Mouse (Mus musculus) urinary bladder, postnatal 25 days (tissue): Measurements from ENCODE around the gene Galnt6.
"Not testable (repeated sequence)": the region's sequence is repeated elsewhere in the genome, so short reads cannot be mapped to it uniquely, and the experiment has no call there.

Experiments used
- DNase-seq: peaks from one replicate; pipeline ENCODE4 v3.0.0; 2022; ENCODE audit warnings: low spot score

Galnt6 gene

DNA sequence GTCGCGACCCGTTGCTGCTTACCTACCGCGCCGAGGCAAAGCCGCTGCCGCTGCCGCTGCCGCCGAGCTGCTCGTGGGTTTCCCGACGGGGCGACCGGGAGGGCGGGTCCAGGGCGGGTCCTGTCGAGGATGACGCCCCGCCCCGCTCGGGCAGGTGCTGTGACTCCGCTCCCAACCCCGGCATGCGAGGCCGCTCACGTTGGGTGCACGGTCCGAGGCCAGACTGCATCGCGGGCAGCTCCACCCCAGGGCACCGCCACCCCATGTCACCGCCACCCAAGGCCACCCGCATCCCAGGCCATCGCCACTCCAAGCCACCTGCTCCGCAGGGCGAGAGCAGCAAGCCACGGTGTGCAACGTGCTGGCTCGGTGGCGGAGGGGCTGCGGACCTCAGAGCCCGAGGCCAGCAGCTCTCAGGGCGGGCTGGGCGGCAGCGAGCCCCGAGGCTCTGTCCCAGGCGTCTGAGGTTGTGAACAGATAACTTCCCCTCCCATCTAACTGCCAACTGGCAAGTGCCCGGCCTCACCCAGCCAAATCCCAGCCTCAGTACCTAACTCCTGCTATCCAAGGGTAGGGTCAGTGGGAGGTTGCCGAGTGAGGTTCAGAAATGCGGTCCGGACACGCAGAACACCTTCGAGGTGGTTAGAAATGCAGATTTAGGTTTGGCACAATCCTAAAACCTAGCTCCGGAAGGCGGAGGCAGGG is at the start of gene Galnt6:
Gene Galnt6, minus strand, starts transcription at position 96 of the 705 bp plus-strand sequence.
- peak; percentile 32 for DNase-seq

DNA sequence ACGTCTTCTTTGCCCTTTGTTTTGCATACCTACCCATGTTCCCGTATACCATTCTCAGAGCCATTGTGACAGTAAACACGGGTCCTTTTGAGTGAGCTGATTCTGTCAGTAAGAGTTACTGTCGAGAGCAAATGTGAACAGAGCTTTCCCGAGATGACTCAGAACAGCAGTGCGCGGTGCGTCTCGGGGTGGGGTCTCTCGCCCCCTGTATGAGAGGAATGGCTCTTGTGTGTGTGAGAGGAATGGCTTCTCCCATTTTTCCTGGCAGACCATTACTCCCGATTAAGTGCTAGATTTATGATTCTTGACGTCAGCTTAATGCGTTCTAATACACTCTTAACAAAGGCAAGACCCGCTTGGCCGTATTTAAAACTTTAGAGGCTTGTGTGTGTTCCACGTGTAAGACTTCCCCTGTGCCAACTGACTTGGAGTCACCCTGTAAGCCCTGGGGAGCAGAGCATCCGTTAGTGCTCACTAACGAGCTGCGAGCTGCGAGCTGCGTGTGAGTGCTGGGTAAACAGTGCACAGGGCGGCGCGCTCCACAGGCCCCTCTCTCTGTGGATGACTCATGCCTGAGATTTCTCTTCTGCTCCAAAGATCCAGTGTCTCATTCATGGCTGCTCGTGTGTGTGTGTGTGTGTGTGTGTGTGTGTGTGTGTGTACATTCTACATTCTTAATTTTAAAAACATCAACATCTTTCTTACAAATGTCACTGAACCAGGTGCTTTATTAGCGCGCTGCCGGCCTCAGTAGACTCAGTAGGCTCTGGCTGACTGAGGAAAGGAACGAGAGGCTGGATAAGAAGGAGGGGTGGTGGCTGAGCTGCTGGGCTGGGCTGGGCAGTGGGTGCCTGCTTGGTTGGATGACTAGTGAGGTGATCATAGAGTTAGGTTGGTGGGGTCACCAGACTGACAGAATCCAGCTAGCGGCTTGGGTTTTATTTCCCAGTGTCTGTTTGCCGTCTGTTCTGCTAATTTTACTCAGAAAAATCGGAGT is 48.1 kb upstream of the Galnt6 start:
- peak; percentile 45 for DNase-seq

- no peak for DNase-seq
Measured at GRCm38 (mm10) chr15:100776424-100776823, 47.2 kb upstream of the Galnt6 start.

DNA sequence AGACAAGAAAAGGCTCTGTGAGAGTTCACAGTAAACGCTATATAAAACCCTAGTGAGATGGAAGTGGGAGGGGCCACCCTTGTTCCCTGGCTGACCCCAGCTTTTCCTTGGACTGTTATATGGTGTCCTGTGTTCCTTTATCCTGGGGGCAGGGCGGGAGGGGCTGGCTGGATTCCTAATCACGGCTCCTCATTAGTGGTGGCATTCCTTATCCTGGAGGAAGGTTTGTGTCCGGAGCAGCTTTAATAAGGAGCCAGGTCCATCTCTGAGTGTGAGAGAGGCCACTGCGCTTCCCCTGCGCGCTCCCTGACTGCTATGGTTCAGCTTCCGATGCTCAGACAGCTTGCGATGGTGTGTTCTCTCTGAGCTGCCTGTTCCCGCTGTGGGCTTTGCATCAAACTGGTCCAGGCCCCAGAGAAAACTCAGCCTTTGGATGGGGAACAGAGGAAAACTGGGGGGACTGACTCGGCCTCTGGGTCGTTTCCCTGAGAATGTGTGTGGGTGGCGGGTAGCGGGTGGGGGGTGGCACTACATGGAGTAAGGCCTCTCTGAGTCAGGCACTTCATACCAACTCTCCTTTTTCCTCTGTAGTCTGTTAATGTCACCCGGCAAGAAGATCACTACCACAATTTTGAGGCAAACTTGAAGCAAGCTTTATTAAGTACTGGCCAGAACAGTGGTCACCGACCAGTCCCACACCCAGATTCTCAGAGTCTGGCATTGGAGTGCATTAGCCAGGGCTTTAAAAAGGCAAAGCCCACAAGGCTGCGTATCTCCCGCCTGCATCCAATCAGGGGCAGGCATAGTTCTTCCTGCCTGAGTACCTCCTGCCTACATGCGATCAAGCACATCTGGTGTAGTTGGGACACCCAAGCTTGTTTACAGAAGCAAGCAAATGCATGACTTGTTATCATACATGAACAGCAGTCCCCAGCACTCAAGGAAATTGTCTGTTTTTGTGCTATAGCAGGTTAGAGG is 46.3 kb upstream of the Galnt6 start:
- DNase-seq = no peak

GRCm38 (mm10) chr15:100773859-100774258 is 44.7 kb upstream of the Galnt6 start:
- DNase-seq = not testable (repeated sequence)

DNA sequence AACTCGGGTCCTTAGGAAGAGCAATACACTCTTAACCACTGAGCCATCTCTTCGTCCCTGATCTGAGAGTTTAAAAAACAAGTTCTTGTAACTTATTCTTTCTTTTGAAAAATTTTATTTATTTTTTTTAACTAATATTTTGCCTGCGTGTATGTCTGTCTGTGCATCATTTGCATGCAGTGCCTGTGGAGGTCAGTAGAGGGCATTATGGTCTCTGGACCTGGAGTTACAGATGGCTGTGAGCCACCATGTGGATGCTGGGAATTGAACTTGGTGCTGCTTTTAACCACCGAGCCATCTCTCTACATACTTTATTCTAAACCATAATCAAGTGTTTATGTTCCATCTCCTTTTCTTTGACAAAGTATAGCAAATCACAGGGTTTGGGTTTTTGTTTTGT is 43.5 kb upstream of the Galnt6 start:
- DNase-seq = no peak

- no peak for DNase-seq
Measured at GRCm38 (mm10) chr15:100770338-100770737, 41.2 kb upstream of the Galnt6 start.

- not testable (repeated sequence) for DNase-seq
Measured at GRCm38 (mm10) chr15:100769023-100769422, 39.8 kb upstream of the Galnt6 start.

GRCm38 (mm10) chr15:100767851-100768250 is 38.7 kb upstream of the Galnt6 start:
- DNase-seq = no peak

DNA sequence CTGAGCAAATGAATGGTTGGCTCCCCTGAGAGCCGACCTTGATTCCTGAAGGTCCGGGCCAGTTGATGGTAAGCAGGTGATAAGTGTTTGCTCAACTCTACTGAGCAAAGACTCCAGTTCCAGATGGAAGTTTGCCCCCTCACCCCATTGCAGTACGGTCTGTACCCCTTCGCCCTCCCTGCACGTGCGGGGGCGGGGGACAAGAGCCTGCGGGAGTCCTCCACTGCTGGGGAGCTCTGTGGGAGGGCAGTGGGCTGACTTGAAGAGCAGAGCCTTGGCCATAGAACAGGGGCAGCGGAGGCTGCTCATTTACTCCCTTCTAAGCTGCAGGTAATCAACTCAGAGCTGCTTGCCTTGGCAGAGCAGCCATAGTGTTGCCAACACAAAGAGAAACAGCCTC is 37.6 kb upstream of the Galnt6 start:
- no peak for DNase-seq

DNA sequence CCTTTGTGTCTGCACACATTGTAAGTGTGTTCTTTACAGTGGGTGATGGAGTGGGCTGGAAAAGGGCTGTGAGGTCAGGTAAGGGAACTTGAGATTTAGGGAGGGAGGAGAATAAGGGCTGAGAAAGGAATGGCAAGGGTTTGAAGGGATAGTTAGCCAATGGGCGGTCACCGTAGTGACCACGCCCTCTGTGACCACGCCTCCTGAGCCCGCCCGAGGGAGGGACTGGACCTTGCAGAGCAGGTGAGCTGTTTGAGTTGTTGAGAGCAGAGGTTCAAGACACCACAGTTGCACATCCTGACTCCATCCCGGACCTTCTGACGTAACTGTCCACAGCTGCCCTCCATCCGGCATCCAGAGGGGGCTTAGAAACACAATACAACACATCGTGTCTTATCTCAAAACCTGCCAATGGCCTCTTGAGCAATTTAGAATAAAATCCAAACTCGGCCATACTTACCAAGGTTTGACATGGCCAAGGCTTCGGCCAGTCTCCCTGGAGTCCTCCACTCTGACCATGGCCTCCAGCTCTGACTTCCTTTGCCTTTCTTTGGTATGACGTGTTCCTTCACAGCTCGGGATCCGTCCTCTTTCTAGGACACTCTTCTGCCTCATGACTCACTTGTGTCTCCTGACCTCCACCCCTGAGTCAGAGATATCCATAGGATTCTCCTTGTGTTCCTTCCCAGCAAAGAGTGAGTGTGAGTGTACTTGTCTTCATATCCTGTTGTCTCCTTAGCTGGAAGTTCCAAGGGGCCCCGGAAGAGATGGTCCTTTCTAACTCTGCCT is 35.2 kb upstream of the Galnt6 start:
- no peak for DNase-seq

- no peak for DNase-seq
Measured at GRCm38 (mm10) chr15:100762649-100763048, 33.5 kb upstream of the Galnt6 start.

DNA sequence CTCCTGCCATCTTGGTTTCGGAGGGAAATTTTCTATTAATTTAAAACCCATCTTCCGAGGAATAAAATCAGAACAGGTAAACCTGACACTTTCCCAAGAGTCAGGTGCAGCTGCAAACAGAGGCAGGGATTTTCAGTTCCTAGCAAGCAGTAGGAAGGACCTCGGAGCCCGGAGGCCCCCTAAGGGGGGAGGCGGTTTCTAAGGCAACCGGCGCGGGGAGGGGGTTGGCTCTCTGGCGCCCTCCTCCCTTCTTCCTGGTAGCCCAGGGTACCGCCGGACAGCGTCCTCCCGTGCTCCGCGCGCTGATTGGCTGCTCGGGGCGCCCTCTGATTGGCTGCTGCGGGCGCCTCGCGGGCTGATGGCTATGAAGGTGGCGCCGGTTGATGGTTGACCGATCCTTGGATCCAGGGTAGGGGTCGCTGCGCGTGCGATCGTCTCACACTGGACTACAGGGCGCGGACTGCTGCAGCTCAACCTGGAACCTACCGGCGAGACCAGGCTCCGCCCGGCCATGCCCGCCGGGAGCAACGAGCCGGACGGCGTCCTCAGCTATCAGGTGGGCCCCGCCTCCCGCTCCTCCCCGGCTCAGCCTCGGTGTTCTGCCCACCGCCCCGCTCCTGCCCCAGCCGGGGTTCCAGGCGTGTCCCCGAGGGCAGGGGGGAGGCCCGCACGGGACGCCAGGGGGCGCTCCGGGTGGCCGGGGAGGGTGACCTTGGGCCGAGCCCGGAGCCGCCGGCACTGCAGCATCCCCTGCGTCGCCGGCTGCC is 32.4 kb upstream of the Galnt6 start, which contains the start of gene Slc4a8:
Gene Slc4a8, plus strand, starts transcription at position 329 of the 767 bp plus-strand sequence.
- peak; percentile 82 for DNase-seq

DNA sequence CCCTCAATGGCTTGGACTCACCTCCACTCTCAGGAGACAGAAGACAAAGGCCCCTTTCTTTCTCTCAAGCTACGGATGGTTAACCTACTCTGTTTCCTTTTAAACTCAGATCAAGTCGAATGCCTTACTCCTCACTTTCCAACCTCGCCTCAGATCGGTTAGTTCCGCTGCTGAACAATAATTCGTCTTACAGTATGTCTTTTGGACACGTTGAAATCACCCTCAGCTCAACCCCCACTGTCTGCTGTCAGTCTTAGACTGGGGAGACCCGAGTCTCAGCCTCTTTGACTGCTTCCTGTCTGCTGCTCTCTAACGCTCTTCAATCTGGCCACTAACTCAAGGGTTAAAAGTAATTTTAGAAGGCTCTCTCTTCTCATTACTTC is 31.9 kb upstream of the Galnt6 start:
- DNase-seq = no peak

DNA sequence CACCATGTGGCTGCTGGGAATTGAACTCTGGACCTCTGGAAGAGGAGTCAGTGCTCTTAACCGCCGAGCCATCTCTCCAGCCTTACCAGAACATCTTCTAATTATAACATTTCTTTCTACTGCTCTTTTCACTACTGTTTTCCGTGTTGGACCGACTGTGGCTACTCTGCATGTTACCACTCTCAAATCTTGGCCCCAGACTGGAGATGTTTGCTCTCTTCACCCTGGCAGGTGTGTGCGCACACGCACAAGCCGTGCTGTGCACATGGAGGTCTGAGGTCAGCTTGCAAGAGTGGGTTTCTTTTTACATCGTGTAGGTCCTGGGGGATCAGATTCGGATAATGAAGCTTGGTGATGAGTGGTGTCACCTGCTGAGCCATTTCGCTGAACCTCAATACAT is 30.1 kb upstream of the Galnt6 start:
- no peak for DNase-seq

DNA sequence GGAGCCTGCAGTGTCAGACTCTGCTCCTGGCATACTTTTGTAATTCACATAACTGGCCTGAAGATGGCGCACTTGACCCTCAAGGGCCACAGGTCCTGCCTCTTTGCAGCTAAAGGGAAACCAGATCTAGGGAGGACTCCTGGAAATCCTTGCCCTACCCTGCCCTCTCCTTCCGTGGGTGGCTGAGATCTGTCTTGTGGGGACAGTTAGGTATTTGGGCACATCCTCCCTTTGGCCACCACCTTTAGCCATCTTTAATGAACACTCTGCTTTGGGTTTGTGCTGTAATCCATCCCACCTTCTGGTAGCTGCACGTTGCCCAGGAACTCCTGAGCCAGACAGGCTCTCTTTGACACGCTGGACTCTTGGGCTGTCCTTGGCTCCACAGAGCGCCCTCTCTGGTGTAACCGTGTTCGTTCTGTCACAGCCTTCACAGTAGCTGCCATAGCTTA is 28.4 kb upstream of the Galnt6 start:
- peak; percentile 64 for DNase-seq

DNA sequence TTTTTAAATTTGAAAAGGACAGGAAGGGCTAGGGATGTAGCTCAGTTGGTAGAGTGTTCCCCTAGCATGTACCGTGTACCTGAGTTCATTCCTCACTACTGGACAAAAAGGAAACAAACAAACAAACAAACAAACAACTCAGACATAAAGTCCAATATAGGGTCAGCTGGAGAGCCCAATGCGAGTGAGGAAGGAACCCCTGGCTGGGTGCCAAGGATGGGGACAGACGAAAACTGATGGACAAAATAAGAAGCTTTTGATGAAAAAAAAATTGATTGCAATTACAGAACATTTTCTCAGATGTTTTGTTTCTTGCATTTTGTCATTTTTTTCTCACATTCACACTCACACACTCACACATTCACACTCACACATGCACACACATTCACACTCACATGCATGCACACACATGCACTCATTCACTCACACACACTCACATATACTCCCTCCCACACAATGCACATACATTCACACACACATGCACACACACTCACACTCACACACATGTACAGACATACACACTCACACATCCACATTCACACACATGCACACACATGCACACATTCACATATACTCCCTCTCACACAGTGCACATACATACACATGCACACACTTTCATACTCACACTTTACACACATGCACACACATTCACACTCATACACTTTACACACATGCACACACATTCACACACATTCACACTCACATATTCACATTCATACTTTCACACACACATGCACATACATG is 26.9 kb upstream of the Galnt6 start:
- no peak for DNase-seq

GRCm38 (mm10) chr15:100755498-100755859 is 26.3 kb upstream of the Galnt6 start:
- no peak for DNase-seq

DNA sequence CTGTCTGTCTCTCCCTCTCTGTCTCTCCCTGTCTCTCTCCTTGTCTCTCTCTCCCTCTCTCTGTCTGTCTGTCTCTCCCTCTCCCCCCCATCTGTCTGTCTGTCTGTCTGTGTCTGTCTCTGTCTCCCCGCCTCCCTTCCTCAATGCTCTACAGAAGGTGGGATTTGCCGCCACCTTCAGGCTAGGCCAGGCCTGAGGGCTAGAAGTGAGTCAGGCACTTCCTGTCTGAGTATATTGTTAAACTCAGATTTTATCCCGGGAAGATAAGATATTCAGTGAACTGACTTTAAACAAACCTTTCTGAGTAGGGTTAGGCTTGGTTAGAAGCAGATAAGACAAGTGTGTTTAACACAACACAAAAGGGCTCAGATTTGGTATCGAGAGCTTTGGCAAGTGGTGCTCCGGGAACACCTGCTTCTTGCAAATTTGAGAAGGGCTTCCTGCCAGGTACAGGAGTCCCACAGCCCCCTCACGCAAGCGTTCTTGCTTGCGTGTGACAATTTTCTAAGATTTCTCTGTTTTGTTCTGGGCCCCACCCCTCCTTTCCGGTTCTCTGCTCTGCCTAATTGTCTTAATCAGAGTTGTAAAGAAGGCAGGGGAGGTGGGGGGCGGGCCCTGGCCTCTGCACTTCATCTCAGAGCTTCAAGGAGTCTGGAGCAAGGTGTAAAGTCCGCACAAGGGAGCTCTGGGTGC is 25.8 kb upstream of the Galnt6 start:
- no peak for DNase-seq
